Mouse (Mus musculus): ENCODE measurements around the gene Flvcr1. TPM values are rescaled to one million over a fixed set of nuclear protein-coding genes. Genes with fewer than 3 reads are reported as not detected.

The Flvcr1 gene
- polyA plus RNA-seq, 1 experiment from 2014 or later, result 11.5 TPM

- H3K27ac ChIP-seq, result no peak overlapping the region; the same call in 1 of the 2 replicates
- peak overlapping the region; percentile 73 for H3K4me2 ChIP-seq
- H3K4me3 ChIP-seq (replicated peaks), result peak overlapping the region; percentile 81
- peak overlapping the region; percentile 76 for H3K9ac ChIP-seq
- no peak for ATAC-seq (ENCODE audit: low FRiP score)
- H3K36me3 ChIP-seq (replicated peaks), result peaks cover 18% of the 10 kb centered on the region
- peaks cover 23% of the 10 kb centered on the region for H3K4me1 ChIP-seq
- 0 out of 2 replicates have a peak, but pooled peaks cover 8% of the 10 kb centered on the region for H3K27me3 ChIP-seq
- H3K9me3 ChIP-seq, result no peaks in the 10 kb centered on the region
- WGBS, result 7% methylated on average over 15 of the region's 15 CpGs
These were observed 36.4 kb upstream of the Flvcr1 start for GRCm38 (mm10) chr1:191062241-191062780.

GRCm38 (mm10) chr1:191057461-191057860 lies 31.5 kb upstream of the Flvcr1 start:
- Histone ChIP-seq H3K36me3 (replicated peaks) (no peaks in the 10 kb centered on the region), H3K27ac (no peak overlapping the region), H3K9me3 (no peaks in the 10 kb centered on the region), H3K4me3 (replicated peaks) (no peak overlapping the region), H3K9ac (no peak overlapping the region), H3K4me2 (no peak overlapping the region), H3K4me1 (peaks cover 7% of the 10 kb centered on the region), H3K27me3 (0 out of 2 replicates have a peak, but pooled peaks cover 8% of the 10 kb centered on the region)
- 68% methylated on average over 3 of the region's 3 CpGs for WGBS
- ATAC-seq (ENCODE audit: low FRiP score), result no peak

DNA sequence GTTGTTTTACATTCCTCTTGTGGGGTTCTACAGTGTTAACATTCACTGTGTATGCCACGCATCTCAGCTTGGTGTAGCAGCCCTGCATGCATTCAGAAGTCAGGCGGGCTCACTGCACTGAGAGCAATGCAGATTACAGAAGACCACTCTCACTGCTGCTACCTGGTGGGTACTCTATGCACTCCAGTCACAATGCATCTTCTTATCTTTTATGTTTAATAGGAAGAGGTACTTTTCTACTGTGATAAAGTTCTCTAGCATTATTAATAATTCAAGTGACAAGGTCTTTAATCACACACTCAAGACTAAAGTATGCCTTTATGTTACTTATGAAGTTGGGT lies 29.5 kb upstream of the Flvcr1 start:
- Histone ChIP-seq H3K36me3 (replicated peaks) (no peaks in the 10 kb centered on the region), H3K9me3 (no peaks in the 10 kb centered on the region), H3K4me1 (no peaks in the 10 kb centered on the region), H3K27ac (no peak overlapping the region), H3K27me3 (no peaks in the 10 kb centered on the region), H3K9ac (no peak overlapping the region), H3K4me2 (no peak overlapping the region), H3K4me3 (replicated peaks) (no peak overlapping the region)
- ATAC-seq (ENCODE audit: low FRiP score), result no peak
- 68% methylated on average over 2 of the region's 2 CpGs for WGBS

DNA sequence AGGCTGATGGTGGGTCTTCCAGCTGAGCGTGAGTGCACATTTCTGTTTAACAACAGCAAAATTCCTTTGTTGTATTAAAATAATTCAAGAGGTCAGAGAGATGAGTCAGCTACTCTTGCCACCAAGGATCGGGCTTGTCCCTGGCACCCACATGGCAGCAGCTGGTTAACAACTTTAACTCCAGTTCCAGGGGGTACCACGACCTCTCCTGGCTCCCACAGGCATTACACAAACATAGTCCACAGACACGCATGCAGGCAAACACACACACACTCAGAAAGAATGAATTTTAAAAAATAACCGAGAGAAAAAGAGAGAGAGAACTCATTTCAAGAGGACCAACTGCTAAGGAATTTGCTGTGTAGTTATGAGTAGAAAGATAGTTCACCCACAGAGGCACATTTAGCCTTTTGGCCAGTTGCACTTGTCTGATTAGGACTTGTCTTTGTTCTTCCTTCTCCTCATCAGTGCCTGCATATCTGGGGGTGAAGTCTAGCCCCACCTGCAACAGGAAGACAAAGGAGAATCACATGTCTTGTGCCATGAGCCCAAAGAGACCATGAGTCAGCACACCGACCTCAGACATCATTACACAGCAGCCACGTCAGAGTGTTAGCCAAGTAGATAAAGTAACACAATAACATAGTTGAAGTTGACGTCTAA lies 29.0 kb upstream of the Flvcr1 start:
- Histone ChIP-seq H3K4me3 (replicated peaks) (no peak overlapping the region), H3K27me3 (no peaks in the 10 kb centered on the region), H3K36me3 (replicated peaks) (no peaks in the 10 kb centered on the region), H3K4me1 (no peaks in the 10 kb centered on the region), H3K9ac (no peak overlapping the region), H3K9me3 (no peaks in the 10 kb centered on the region), H3K27ac (no peak overlapping the region), H3K4me2 (no peak overlapping the region)
- no peak for ATAC-seq (ENCODE audit: low FRiP score)
- WGBS, result 70% methylated on average over 8 of the region's 8 CpGs

DNA sequence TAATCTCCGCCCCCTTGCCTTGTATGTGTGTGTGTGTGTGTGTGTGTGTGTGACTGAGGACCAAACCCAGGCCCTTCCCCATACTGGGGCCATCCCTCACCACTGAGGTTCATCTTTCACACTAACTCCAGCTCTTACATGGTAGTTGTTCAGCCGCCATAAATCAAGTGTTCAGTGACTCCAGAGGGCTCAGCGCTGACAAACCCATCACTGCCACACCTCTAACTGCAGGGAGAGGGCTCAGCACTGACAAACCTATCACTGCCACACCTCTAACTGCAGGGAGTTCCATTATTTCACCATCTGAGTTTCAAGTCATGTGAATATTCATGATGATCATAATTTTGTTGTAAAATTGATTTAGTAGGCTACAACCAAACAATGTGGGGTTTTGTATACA lies 27.6 kb upstream of the Flvcr1 start:
- Histone ChIP-seq H3K9me3 (no peaks in the 10 kb centered on the region), H3K36me3 (replicated peaks) (no peaks in the 10 kb centered on the region), H3K4me3 (replicated peaks) (no peak overlapping the region), H3K27me3 (no peaks in the 10 kb centered on the region), H3K9ac (no peak overlapping the region), H3K4me1 (no peaks in the 10 kb centered on the region), H3K4me2 (no peak overlapping the region), H3K27ac (no peak overlapping the region)
- 88% methylated on average over 3 of the region's 3 CpGs for WGBS
- ATAC-seq (ENCODE audit: low FRiP score), result no peak

DNA sequence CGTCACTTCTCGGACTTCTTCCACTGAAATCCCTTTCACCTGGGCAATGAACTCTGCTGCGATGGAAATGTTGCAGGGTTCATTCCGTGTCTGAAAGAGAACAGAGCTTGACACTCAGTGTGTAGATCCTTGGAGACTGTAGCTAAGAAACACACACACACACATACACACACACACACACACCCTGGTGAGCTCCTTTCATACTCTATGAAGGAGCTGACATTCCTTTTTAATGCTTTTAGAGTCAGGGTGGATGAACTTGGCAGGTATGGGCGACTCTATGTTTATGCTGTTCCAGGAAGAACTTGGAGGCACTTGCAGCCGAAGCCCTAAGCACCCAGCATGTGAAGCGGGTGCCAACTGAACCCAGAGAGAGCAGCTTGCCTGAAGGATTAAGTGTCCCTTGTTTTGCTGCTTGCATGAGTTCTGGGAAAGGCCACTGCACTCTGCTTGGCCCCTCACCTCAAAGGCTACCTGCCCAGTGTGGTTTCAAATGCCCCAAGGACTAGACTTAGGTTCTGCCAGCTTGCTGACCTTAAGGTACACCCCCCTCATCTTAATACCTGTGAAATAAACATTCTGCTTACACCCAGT lies 20.4 kb upstream of the Flvcr1 start:
- Histone ChIP-seq H3K4me1 (no peaks in the 10 kb centered on the region), H3K4me2 (no peak overlapping the region), H3K9ac (no peak overlapping the region), H3K27ac (no peak overlapping the region), H3K9me3 (no peaks in the 10 kb centered on the region), H3K4me3 (replicated peaks) (no peak overlapping the region), H3K27me3 (no peaks in the 10 kb centered on the region), H3K36me3 (replicated peaks) (no peaks in the 10 kb centered on the region)
- ATAC-seq (ENCODE audit: low FRiP score), result no peak
- 68% methylated on average over 7 of the region's 7 CpGs for whole genome bisulfite sequencing

GRCm38 (mm10) chr1:191045264-191045663 lies 19.3 kb upstream of the Flvcr1 start:
- Histone ChIP-seq H3K9me3 (no peaks in the 10 kb centered on the region), H3K4me1 (no peaks in the 10 kb centered on the region), H3K9ac (no peak overlapping the region), H3K27ac (no peak overlapping the region), H3K4me2 (no peak overlapping the region), H3K27me3 (no peaks in the 10 kb centered on the region), H3K4me3 (replicated peaks) (no peak overlapping the region), H3K36me3 (replicated peaks) (no peaks in the 10 kb centered on the region)
- 94% methylated on average over 2 of the region's 2 CpGs for WGBS
- no peak for ATAC-seq (ENCODE audit: low FRiP score)

DNA sequence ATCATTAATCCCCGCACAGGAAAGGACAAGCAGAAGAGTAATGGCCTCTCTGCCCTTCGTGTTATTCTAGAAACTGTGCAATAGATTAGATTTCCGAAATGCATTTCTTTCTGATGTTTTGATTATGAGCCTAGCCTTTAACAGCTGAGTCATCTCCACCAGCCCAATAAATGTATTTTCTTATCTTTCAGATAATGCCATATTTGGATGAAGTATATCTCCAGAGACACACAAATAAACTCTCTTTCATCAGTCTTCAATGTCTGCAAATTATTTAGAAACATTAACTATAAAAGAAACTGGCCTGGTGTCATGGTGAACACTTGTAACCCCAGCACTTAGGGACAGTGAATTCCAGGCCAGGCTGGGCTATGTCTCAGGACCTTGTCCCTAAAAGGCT lies 16.7 kb upstream of the Flvcr1 start:
- Histone ChIP-seq H3K27me3 (no peaks in the 10 kb centered on the region), H3K27ac (no peak overlapping the region), H3K36me3 (replicated peaks) (no peaks in the 10 kb centered on the region), H3K9me3 (no peaks in the 10 kb centered on the region), H3K4me1 (no peaks in the 10 kb centered on the region), H3K4me3 (replicated peaks) (no peak overlapping the region), H3K4me2 (no peak overlapping the region), H3K9ac (no peak overlapping the region)
- ATAC-seq (ENCODE audit: low FRiP score), result no peak
- 92% methylated on average over 3 of the region's 3 CpGs for WGBS

GRCm38 (mm10) chr1:191042106-191042505 lies 16.1 kb upstream of the Flvcr1 start:
- 87% methylated on average over 5 of the region's 5 CpGs for WGBS
- no peaks in the 10 kb centered on the region for H3K9me3 ChIP-seq
- no peak overlapping the region for H3K27ac ChIP-seq
- H3K9ac ChIP-seq, result no peak overlapping the region
- no peaks in the 10 kb centered on the region for H3K27me3 ChIP-seq
- H3K4me1 ChIP-seq, result no peaks in the 10 kb centered on the region
- no peak for ATAC-seq (ENCODE audit: low FRiP score)
- H3K4me3 ChIP-seq (replicated peaks), result no peak overlapping the region
- no peak overlapping the region for H3K4me2 ChIP-seq
- no peaks in the 10 kb centered on the region for H3K36me3 ChIP-seq (replicated peaks)

- Histone ChIP-seq H3K36me3 (replicated peaks) (no peaks in the 10 kb centered on the region), H3K4me3 (replicated peaks) (no peak overlapping the region), H3K9ac (no peak overlapping the region), H3K4me2 (no peak overlapping the region), H3K4me1 (no peaks in the 10 kb centered on the region), H3K9me3 (no peaks in the 10 kb centered on the region), H3K27ac (no peak overlapping the region), H3K27me3 (no peaks in the 10 kb centered on the region)
- no peak for ATAC-seq (ENCODE audit: low FRiP score)
These were observed 15.4 kb upstream of the Flvcr1 start for GRCm38 (mm10) chr1:191041352-191041751.

GRCm38 (mm10) chr1:191037999-191038398 lies 12.0 kb upstream of the Flvcr1 start:
- Histone ChIP-seq H3K9ac (no peak overlapping the region), H3K4me3 (replicated peaks) (no peak overlapping the region), H3K27ac (no peak overlapping the region), H3K27me3 (no peaks in the 10 kb centered on the region), H3K36me3 (replicated peaks) (no peaks in the 10 kb centered on the region), H3K4me2 (no peak overlapping the region), H3K9me3 (no peaks in the 10 kb centered on the region), H3K4me1 (peaks cover 3% of the 10 kb centered on the region)
- 89% methylated on average over 4 of the region's 4 CpGs for WGBS
- ATAC-seq (ENCODE audit: low FRiP score), result no peak

DNA sequence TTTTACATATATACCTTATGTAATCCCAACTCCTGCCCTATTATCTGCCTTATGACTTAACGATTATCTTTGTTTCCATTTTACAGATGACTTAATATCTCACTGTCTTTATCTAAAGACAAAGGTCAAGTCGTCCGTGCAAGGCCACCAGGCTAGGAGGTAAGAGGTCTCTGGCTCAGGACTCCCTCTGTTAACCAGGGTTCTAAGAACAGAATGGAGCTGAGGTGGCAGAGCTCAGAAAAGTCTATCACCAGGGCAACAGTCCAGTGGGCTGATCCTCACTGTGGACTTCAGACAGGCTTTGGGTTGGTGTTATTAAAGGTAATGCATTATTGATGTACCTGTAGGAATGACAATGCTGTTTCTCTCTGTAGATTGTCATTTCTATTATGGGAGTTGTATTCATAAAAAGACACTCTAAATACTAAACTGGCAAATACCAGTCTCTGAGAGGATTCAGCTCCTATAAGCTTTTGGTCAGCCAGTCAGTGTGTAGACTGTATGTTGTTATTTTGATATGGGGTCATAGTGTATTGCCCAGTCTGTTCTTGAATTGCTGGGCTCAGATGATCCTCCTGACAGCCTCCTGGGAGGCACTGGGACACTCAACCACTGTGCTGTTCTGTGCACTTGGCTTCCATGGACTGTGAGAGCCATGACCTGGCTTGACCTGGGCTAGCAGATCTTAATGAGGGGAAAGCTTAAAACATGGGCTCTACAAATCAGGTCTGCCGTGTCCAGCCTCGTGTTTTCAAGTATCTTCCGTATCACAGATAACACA lies 10.8 kb upstream of the Flvcr1 start, which contains the start of gene Spata45:
Gene Spata45 (plus strand): TSS at position 86 of the 781 bp plus-strand sequence.
- Histone ChIP-seq H3K27me3 (no peaks in the 10 kb centered on the region), H3K9me3 (no peaks in the 10 kb centered on the region), H3K36me3 (replicated peaks) (no peaks in the 10 kb centered on the region), H3K4me1 (peaks cover 3% of the 10 kb centered on the region), H3K4me2 (no peak within 1 kb of the TSS), H3K9ac (no peak within 1 kb of the TSS), H3K27ac (no peak within 1 kb of the TSS), H3K4me3 (replicated peaks) (no peak within 1 kb of the TSS)
- no peak for ATAC-seq (ENCODE audit: low FRiP score)
- WGBS, result 83% methylated on average over 6 of the region's 6 CpGs

Measured in forebrain, embryonic 12.5 days (tissue).